Mouse (Mus musculus): ENCODE data around the gene Pkhd1. TPM values are rescaled to one million over a fixed set of nuclear protein-coding genes. Genes with fewer than 3 reads are reported as not detected.
A peak's percentile ranks its signal among the peaks of the same experiment; 100 is the strongest.

The Pkhd1 gene
- polyA plus RNA-seq, 1 experiment from 2014 or later: not detected

- H3K4me1 ChIP-seq (ENCODE audit: control insufficient read depth, insufficient read depth, low read length): no peaks in the 10 kb centered on the region
- H3K36me3 ChIP-seq (ENCODE audit: control insufficient read depth, insufficient read depth, low read length): no peaks in the 10 kb centered on the region
- H3K9me3 ChIP-seq (ENCODE audit: control insufficient read depth, low read length): no peaks in the 10 kb centered on the region
- no peak overlapping the region for H3K4me2 ChIP-seq
- H3K27ac ChIP-seq (ENCODE audit: low read depth, low read length): no peak overlapping the region
- H3K9ac ChIP-seq (ENCODE audit: low read length): no peak overlapping the region
- H3K27me3 ChIP-seq (ENCODE audit: control insufficient read depth, insufficient read depth, low read length): no peaks in the 10 kb centered on the region
- DNase-seq (ENCODE audit: low spot score, missing footprints): no peak
- WGBS: 66% methylated on average over 4 of the region's 4 CpGs
- no peak overlapping the region for H3K4me3 ChIP-seq (ENCODE audit: low read depth, low read length)
- no peak for ATAC-seq (ENCODE audit: low FRiP score)
Observed at GRCm38 (mm10) chr1:20544526-20544925, 73.3 kb downstream of the Pkhd1 start.

DNA sequence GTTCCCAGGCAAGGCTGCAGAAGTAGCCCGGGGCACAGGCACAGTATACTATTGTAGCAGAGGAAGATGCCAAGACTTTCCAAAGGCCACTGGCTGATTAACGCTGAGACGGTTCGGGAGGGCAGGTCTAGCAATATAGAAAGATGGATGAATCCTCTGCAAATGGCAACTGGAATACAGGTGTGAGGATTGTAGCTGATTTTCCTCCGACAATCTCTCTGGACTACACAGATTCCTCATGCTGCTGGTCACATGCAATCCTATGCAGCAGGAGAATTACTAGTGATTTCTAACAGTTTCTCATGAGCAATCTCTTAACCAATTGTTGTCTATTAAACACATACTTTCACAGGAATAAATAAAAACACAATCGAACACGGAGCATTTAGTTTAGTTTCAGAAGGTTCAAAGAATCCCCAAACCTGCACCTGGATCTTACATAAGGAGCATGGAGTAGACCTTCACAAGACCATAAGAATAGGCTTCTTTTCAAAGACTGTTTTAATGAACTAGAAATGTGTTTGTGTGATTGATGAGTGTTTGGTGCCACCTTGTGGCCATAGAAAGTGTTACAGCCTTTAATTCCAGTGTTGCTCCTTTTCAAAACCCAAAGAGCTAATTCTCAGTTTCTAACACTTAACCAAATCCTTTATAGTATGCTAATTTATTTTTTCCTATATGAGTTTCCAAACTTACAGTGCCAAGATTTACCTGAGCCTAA, 104.3 kb downstream of the Pkhd1 start:
- Histone ChIP-seq H3K4me1 (ENCODE audit: control insufficient read depth, insufficient read depth, low read length) (no peaks in the 10 kb centered on the region), H3K9ac (ENCODE audit: low read length) (no peak overlapping the region), H3K36me3 (ENCODE audit: control insufficient read depth, insufficient read depth, low read length) (no peaks in the 10 kb centered on the region), H3K4me2 (no peak overlapping the region), H3K4me3 (ENCODE audit: low read depth, low read length) (no peak overlapping the region), H3K27me3 (ENCODE audit: control insufficient read depth, insufficient read depth, low read length) (no peaks in the 10 kb centered on the region), H3K27ac (ENCODE audit: low read depth, low read length) (no peak overlapping the region), H3K9me3 (ENCODE audit: control insufficient read depth, low read length) (no peaks in the 10 kb centered on the region; the same call in 1 of the 2 replicates)
- no peak for ATAC-seq (ENCODE audit: low FRiP score)
- WGBS: 73% methylated on average over 7 of the region's 7 CpGs
- peak; percentile 95 for DNase-seq (ENCODE audit: low spot score, missing footprints)

- H3K4me3 ChIP-seq (ENCODE audit: low read depth, low read length): no peak overlapping the region
- DNase-seq (ENCODE audit: low spot score, missing footprints): no peak
- no peak for ATAC-seq (ENCODE audit: low FRiP score)
- H3K27me3 ChIP-seq (ENCODE audit: control insufficient read depth, insufficient read depth, low read length): no peaks in the 10 kb centered on the region
- no peak overlapping the region for H3K9ac ChIP-seq (ENCODE audit: low read length)
- H3K9me3 ChIP-seq (ENCODE audit: control insufficient read depth, low read length): no peaks in the 10 kb centered on the region
- H3K4me2 ChIP-seq: no peak overlapping the region
- H3K4me1 ChIP-seq (ENCODE audit: control insufficient read depth, insufficient read depth, low read length): no peaks in the 10 kb centered on the region
- H3K27ac ChIP-seq (ENCODE audit: low read depth, low read length): no peak overlapping the region
- 67% methylated on average over 1 of the region's 1 CpGs for WGBS
- no peaks in the 10 kb centered on the region for H3K36me3 ChIP-seq (ENCODE audit: control insufficient read depth, insufficient read depth, low read length)
Observed at GRCm38 (mm10) chr1:20498965-20499364, 118.9 kb downstream of the Pkhd1 start.

- Histone ChIP-seq H3K27ac (ENCODE audit: low read depth, low read length) (no peak overlapping the region), H3K4me3 (ENCODE audit: low read depth, low read length) (no peak overlapping the region), H3K4me1 (ENCODE audit: control insufficient read depth, insufficient read depth, low read length) (no peaks in the 10 kb centered on the region), H3K4me2 (no peak overlapping the region), H3K9me3 (ENCODE audit: control insufficient read depth, low read length) (no peaks in the 10 kb centered on the region), H3K36me3 (ENCODE audit: control insufficient read depth, insufficient read depth, low read length) (no peaks in the 10 kb centered on the region), H3K9ac (ENCODE audit: low read length) (no peak overlapping the region), H3K27me3 (ENCODE audit: control insufficient read depth, insufficient read depth, low read length) (no peaks in the 10 kb centered on the region)
- WGBS: 94% methylated on average over 9 of the region's 10 CpGs
- DNase-seq (ENCODE audit: low spot score, missing footprints): no peak
- ATAC-seq (ENCODE audit: low FRiP score): no peak
Observed at GRCm38 (mm10) chr1:20486087-20486486, 131.8 kb downstream of the Pkhd1 start.

- peaks cover 3% of the 10 kb centered on the region; the same call in 1 of the 2 replicates for H3K4me1 ChIP-seq (ENCODE audit: control insufficient read depth, insufficient read depth, low read length)
Observed at GRCm38 (mm10) chr1:20481843-20482242, 136.0 kb downstream of the Pkhd1 start.

GRCm38 (mm10) chr1:20478695-20479094, 139.2 kb downstream of the Pkhd1 start:
- Histone ChIP-seq H3K27me3 (ENCODE audit: control insufficient read depth, insufficient read depth, low read length) (no peaks in the 10 kb centered on the region), H3K36me3 (ENCODE audit: control insufficient read depth, insufficient read depth, low read length) (no peaks in the 10 kb centered on the region), H3K4me2 (peak overlapping the region; percentile 82; the same call in 1 of the 2 replicates), H3K27ac (ENCODE audit: low read depth, low read length) (no peak overlapping the region), H3K4me3 (ENCODE audit: low read depth, low read length) (no peak overlapping the region), H3K9me3 (ENCODE audit: control insufficient read depth, low read length) (no peaks in the 10 kb centered on the region), H3K4me1 (ENCODE audit: control insufficient read depth, insufficient read depth, low read length) (peaks cover 3% of the 10 kb centered on the region; the same call in 1 of the 2 replicates), H3K9ac (ENCODE audit: low read length) (peak overlapping the region; percentile 61; the same call in 1 of the 2 replicates)
- ATAC-seq (ENCODE audit: low FRiP score): no peak; the same call in 1 of the 2 replicates
- WGBS: 83% methylated on average over 3 of the region's 3 CpGs
- DNase-seq (ENCODE audit: low spot score, missing footprints): no peak

More at GRCm38 (mm10) chr1:20481843-20482242, 136.0 kb downstream of the Pkhd1 start:
- H3K4me2 ChIP-seq: no peak overlapping the region
- H3K27ac ChIP-seq (ENCODE audit: low read depth, low read length): no peak overlapping the region
- H3K36me3 ChIP-seq (ENCODE audit: control insufficient read depth, insufficient read depth, low read length): no peaks in the 10 kb centered on the region
- ATAC-seq (ENCODE audit: low FRiP score): no peak
- WGBS: 76% methylated on average over 4 of the region's 4 CpGs
- no peaks in the 10 kb centered on the region for H3K27me3 ChIP-seq (ENCODE audit: control insufficient read depth, insufficient read depth, low read length)
- no peaks in the 10 kb centered on the region for H3K9me3 ChIP-seq (ENCODE audit: control insufficient read depth, low read length)
- no peak overlapping the region for H3K4me3 ChIP-seq (ENCODE audit: low read depth, low read length)
- no peak for DNase-seq (ENCODE audit: low spot score, missing footprints)
- no peak overlapping the region for H3K9ac ChIP-seq (ENCODE audit: low read length)

DNA sequence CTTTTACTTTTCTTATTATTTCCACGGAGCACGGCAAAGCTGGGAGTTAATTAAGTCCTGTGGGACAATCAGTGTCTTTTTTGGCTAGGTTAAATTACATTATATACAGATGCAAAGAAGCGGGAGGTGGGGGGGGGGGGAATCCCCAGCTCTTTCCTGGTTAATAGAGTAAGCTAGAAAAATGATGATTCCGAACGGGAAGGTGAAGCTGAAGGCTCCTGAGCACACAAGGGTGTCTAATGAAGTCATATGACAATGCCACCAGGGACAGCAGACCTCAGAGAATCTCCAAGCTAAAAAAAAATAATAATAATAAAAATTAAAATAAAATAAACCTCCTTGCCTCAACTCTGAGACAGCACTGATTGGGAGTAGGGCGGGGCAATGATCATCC, 139.6 kb downstream of the Pkhd1 start:
- ATAC-seq (ENCODE audit: low FRiP score) (peak; percentile 53), DNase-seq (ENCODE audit: low spot score, missing footprints) (no peak)
- Histone ChIP-seq H3K27me3 (ENCODE audit: control insufficient read depth, insufficient read depth, low read length) (no peaks in the 10 kb centered on the region), H3K27ac (ENCODE audit: low read depth, low read length) (no peak overlapping the region), H3K9ac (ENCODE audit: low read length) (peak overlapping the region; percentile 61), H3K4me2 (peak overlapping the region; percentile 82), H3K9me3 (ENCODE audit: control insufficient read depth, low read length) (no peaks in the 10 kb centered on the region), H3K36me3 (ENCODE audit: control insufficient read depth, insufficient read depth, low read length) (no peaks in the 10 kb centered on the region), H3K4me3 (ENCODE audit: low read depth, low read length) (peak overlapping the region; percentile 43), H3K4me1 (ENCODE audit: control insufficient read depth, insufficient read depth, low read length) (peaks cover 3% of the 10 kb centered on the region; the same call in 1 of the 2 replicates)
- 28% methylated on average over 6 of the region's 6 CpGs for WGBS

DNA sequence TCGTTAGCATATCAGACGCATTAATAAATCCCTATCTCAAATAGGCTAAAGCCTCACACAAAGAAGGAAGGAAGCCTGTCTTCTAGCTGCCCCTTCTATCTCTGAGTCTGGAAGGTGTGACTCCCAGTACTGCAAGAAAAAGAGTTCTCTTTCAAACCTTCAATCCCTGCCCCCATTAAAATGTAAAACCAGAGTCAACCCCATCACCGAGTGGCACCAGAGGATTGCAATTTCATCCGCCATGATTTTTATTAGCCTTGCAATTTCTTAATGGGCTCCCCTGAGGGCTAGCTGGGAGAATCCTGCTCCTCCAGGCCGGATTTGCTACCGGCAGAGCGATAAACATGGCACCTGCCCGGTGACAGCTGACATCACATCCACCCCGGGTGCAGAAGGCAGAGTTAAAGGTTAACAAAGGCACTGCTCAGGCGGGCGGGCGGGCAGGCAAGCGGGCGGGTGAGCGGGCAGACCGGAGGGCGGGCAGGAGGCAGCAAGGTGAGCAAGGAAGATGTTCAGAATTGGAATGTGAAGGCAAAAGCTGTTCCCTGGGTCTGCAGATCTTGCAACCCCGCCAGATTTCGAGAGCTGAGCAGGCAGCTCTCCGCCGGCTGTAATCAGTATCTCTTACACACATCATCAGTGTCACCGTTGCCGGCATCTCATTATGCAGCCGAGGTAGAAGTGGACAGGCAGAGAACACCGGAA, 140.2 kb downstream of the Pkhd1 start:
- H3K4me2 ChIP-seq: peak overlapping the region; percentile 82
- H3K27ac ChIP-seq (ENCODE audit: low read depth, low read length): peak overlapping the region; percentile 25; the same call in 1 of the 2 replicates
- peak overlapping the region; percentile 43 for H3K4me3 ChIP-seq (ENCODE audit: low read depth, low read length)
- ATAC-seq (ENCODE audit: low FRiP score) (peak; percentile 85), DNase-seq (ENCODE audit: low spot score, missing footprints) (peak; percentile 92)
- 3% methylated on average over 25 of the region's 25 CpGs for WGBS
- no peaks in the 10 kb centered on the region for H3K9me3 ChIP-seq (ENCODE audit: control insufficient read depth, low read length)
- no peaks in the 10 kb centered on the region for H3K36me3 ChIP-seq (ENCODE audit: control insufficient read depth, insufficient read depth, low read length)
- H3K27me3 ChIP-seq (ENCODE audit: control insufficient read depth, insufficient read depth, low read length): no peaks in the 10 kb centered on the region
- peak overlapping the region; percentile 61 for H3K9ac ChIP-seq (ENCODE audit: low read length)
- H3K4me1 ChIP-seq (ENCODE audit: control insufficient read depth, insufficient read depth, low read length): peaks cover 3% of the 10 kb centered on the region; the same call in 1 of the 2 replicates

- Histone ChIP-seq H3K4me2 (no peak overlapping the region), H3K9me3 (ENCODE audit: control insufficient read depth, low read length) (no peaks in the 10 kb centered on the region), H3K9ac (ENCODE audit: low read length) (no peak overlapping the region), H3K27ac (ENCODE audit: low read depth, low read length) (no peak overlapping the region), H3K27me3 (ENCODE audit: control insufficient read depth, insufficient read depth, low read length) (no peaks in the 10 kb centered on the region), H3K4me1 (ENCODE audit: control insufficient read depth, insufficient read depth, low read length) (no peaks in the 10 kb centered on the region), H3K4me3 (ENCODE audit: low read depth, low read length) (no peak overlapping the region), H3K36me3 (ENCODE audit: control insufficient read depth, insufficient read depth, low read length) (no peaks in the 10 kb centered on the region)
- DNase-seq (ENCODE audit: low spot score, missing footprints) (no peak), ATAC-seq (ENCODE audit: low FRiP score) (peak; percentile 79)
- WGBS: 71% methylated on average over 11 of the region's 11 CpGs
Observed at GRCm38 (mm10) chr1:20470770-20471169, 147.1 kb downstream of the Pkhd1 start.

Measured in midbrain, embryonic 11.5 days (tissue).